Mouse (Mus musculus) fibroblast of lung, adult 2 months (primary cell): ENCODE results near the gene Bbs9.
"Not testable (repeated sequence)": the region's sequence is repeated elsewhere in the genome, so short reads cannot be mapped to it uniquely, and the experiment has no call there.

Experiments used
- DNase-seq: peaks from one replicate; pipeline ENCODE4 v3.0.0-alpha.2; 2011; ENCODE audit warnings: low read depth

Gene Bbs9

GRCm38 (mm10) chr9:22849212-22849611 is 373.7 kb downstream of the Bbs9 start:
- peak; percentile 4 for DNase-seq

GRCm38 (mm10) chr9:22869147-22869546 is 393.6 kb downstream of the Bbs9 start:
- DNase-seq: not testable (repeated sequence)

GRCm38 (mm10) chr9:22870661-22871060 is 395.1 kb downstream of the Bbs9 start:
- no peak for DNase-seq

- DNase-seq: no peak
Observed at GRCm38 (mm10) chr9:22875231-22875630, 399.7 kb downstream of the Bbs9 start.

GRCm38 (mm10) chr9:22879266-22879665 is 403.8 kb downstream of the Bbs9 start:
- no peak for DNase-seq

- DNase-seq: peak; percentile 28
Observed at GRCm38 (mm10) chr9:22886351-22886750, 410.8 kb downstream of the Bbs9 start.

- no peak for DNase-seq
Observed at GRCm38 (mm10) chr9:22905434-22905833, 429.9 kb downstream of the Bbs9 start.

GRCm38 (mm10) chr9:22916808-22917207 is 441.3 kb downstream of the Bbs9 start:
- no peak for DNase-seq

GRCm38 (mm10) chr9:22935645-22936044 is 460.1 kb downstream of the Bbs9 start:
- DNase-seq: no peak
